Mouse (Mus musculus) E14TG2a.4 (cell line): Measurements from ENCODE around the gene Ccnd1.

ENCODE experiments used
- CTCF ChIP-seq: conservative IDR thresholded peaks from 2 replicates; pipeline ENCODE4 v1.5.1; 2014; ENCODE audit warnings: low read length
- POU5F1 ChIP-seq: IDR thresholded peaks from 2 replicates; pipeline ENCODE4 v1.6.1; 2014; ENCODE audit warnings: low read length, borderline replicate concordance

GRCm38 (mm10) chr7:144941242-144941831 lies 1.6 kb upstream of the Ccnd1 start:
- TF ChIP-seq CTCF (no peak), POU5F1 (no peak)
